In the genomic region with DNA sequence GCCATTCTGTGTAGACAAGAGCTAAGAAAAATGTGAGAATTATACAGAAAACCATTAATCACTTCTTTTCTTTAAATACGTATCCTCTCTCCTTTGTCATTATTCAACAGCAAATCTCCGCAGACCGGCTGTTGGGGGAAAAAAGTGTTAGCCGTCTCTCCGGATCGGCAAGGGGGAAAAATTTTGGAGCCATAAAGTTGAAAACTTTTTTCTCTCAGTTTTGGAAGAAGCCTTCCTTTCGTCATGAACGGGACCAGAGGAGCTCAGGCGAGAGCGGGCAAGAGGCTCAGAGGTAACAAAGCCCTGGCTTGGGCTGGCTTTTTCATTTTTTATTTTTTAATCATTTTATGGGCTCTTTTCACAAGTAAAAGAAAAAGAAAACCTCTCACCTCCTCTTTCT, we compare ENCODE assay signal across 13 mouse cellular contexts. TPM values are rescaled to one million over a fixed set of nuclear protein-coding genes. Genes with fewer than 3 reads are reported as not detected.
DNase-seq lines count a peak whose midpoint lies in the region; ATAC-seq lines count a peak whose summit lies in the region.
"Had no signal": no experiment of that assay in that cellular context is flagged by ENCODE, and none has a peak within 500 bp of the region (broad histone marks: within the 10 kb centered on the region; RNA-seq: fewer than 3 reads in every experiment).

TSS of gene Hoxb3 (plus strand) at position 173 of the 400 bp plus-strand sequence.

- peak within 1 kb of the TSS; percentile 53 for H3K4me3 ChIP-seq in kidney, embryonic 14.5 days (ENCODE audit: low read length)
- H3K4me3 ChIP-seq in embryonic facial prominence, embryonic 10.5 days: 0 out of 2 replicates have a peak within 1 kb of the TSS, but pooled peaks have one; percentile 11
- H3K4me3 ChIP-seq in intestine, embryonic 15.5 days (replicated peaks): peak within 1 kb of the TSS; percentile 20
- no peak within 1 kb of the TSS for H3K4me3 ChIP-seq in forebrain, embryonic 14.5 days (ENCODE audit: low read depth, low read length)
- H3K4me3 ChIP-seq: limb, embryonic 15.5 days; midbrain, embryonic 10.5 days had no signal

- 24% methylated on average over 10 of the region's 10 CpGs for WGBS in kidney, embryonic 14.5 days
- WGBS in embryonic facial prominence, embryonic 10.5 days: 3% methylated on average over 10 of the region's 10 CpGs
- WGBS in intestine, embryonic 15.5 days: 26% methylated on average over 10 of the region's 10 CpGs
- WGBS in forebrain, embryonic 14.5 days: 2% methylated on average over 10 of the region's 10 CpGs

- H3K9me3 ChIP-seq in kidney, embryonic 14.5 days (ENCODE audit: control insufficient read depth, low read length): no peaks in the 10 kb centered on the region
- H3K9me3 ChIP-seq in embryonic facial prominence, embryonic 10.5 days: no peaks in the 10 kb centered on the region
- no peaks in the 10 kb centered on the region for H3K9me3 ChIP-seq in intestine, embryonic 15.5 days
- H3K9me3 ChIP-seq in forebrain, embryonic 14.5 days (replicated peaks; ENCODE audit: control insufficient read depth, low read length): no peaks in the 10 kb centered on the region
- H3K9me3 ChIP-seq: limb, embryonic 15.5 days; midbrain, embryonic 10.5 days had no signal

- peaks cover 74% of the 10 kb centered on the region for H3K4me1 ChIP-seq in kidney, embryonic 14.5 days (ENCODE audit: control insufficient read depth, insufficient read depth, low read length)
- H3K4me1 ChIP-seq in embryonic facial prominence, embryonic 10.5 days: peaks cover 8% of the 10 kb centered on the region
- peaks cover 10% of the 10 kb centered on the region for H3K4me1 ChIP-seq in intestine, embryonic 15.5 days (replicated peaks)
- no peaks in the 10 kb centered on the region for H3K4me1 ChIP-seq in forebrain, embryonic 14.5 days (ENCODE audit: control insufficient read depth, insufficient read depth, low read length)

- peak within 1 kb of the TSS; percentile 99 for H3K9ac ChIP-seq in kidney, embryonic 14.5 days (ENCODE audit: low read depth, low read length)
- H3K9ac ChIP-seq in intestine, embryonic 15.5 days: peak within 1 kb of the TSS; percentile 49
- no peak within 1 kb of the TSS for H3K9ac ChIP-seq in forebrain, embryonic 14.5 days (ENCODE audit: low read length)
- H3K9ac ChIP-seq: limb, embryonic 15.5 days had no signal

- peaks cover 28% of the 10 kb centered on the region for H3K36me3 ChIP-seq in kidney, embryonic 14.5 days (ENCODE audit: control insufficient read depth, insufficient read depth, low read length)
- no peaks in the 10 kb centered on the region for H3K36me3 ChIP-seq in embryonic facial prominence, embryonic 10.5 days (replicated peaks)
- H3K36me3 ChIP-seq in intestine, embryonic 15.5 days: no peaks in the 10 kb centered on the region
- H3K36me3 ChIP-seq in forebrain, embryonic 14.5 days (ENCODE audit: control insufficient read depth, insufficient read depth, low read length): no peaks in the 10 kb centered on the region
- H3K36me3 ChIP-seq: limb, embryonic 15.5 days; midbrain, embryonic 10.5 days had no signal

- H3K27ac ChIP-seq in kidney, embryonic 14.5 days (ENCODE audit: low read depth, low read length): peak within 1 kb of the TSS; percentile 100
- H3K27ac ChIP-seq in embryonic facial prominence, embryonic 10.5 days (replicated peaks): no peak within 1 kb of the TSS
- H3K27ac ChIP-seq in intestine, embryonic 15.5 days: peak within 1 kb of the TSS; percentile 89
- H3K27ac ChIP-seq in forebrain, embryonic 14.5 days (ENCODE audit: low read depth, low read length): no peak within 1 kb of the TSS
- H3K27ac ChIP-seq: limb, embryonic 15.5 days; midbrain, embryonic 10.5 days had no signal

- H3K4me2 ChIP-seq in kidney, embryonic 14.5 days (replicated peaks; ENCODE audit: low read depth, low read length): peak within 1 kb of the TSS; percentile 95
- H3K4me2 ChIP-seq in intestine, embryonic 15.5 days (replicated peaks): peak within 1 kb of the TSS; percentile 81
- no peak within 1 kb of the TSS for H3K4me2 ChIP-seq in forebrain, embryonic 14.5 days (ENCODE audit: low read length)
- H3K4me2 ChIP-seq: limb, embryonic 15.5 days had no signal

- H3K27me3 ChIP-seq in kidney, embryonic 14.5 days (ENCODE audit: control insufficient read depth, insufficient read depth, low read length): no peaks in the 10 kb centered on the region
- H3K27me3 ChIP-seq in embryonic facial prominence, embryonic 10.5 days (replicated peaks; ENCODE audit: low read depth, poor library complexity, severe bottlenecking): peaks cover 100% of the 10 kb centered on the region
- 0 out of 2 replicates have a peak, but pooled peaks cover 2% of the 10 kb centered on the region for H3K27me3 ChIP-seq in intestine, embryonic 15.5 days (replicated peaks)
- H3K27me3 ChIP-seq in forebrain, embryonic 14.5 days (replicated peaks; ENCODE audit: control insufficient read depth, insufficient read depth, low read length): peaks cover 100% of the 10 kb centered on the region

- no peak for DNase-seq in kidney, postnatal 14 days
- DNase-seq in adrenal gland, adult 18-20 months (ENCODE audit: low spot score in 2 of 2): no peak
- DNase-seq in embryonic facial prominence, embryonic 10.5 days (ENCODE audit: low spot score): no peak
- no peak for DNase-seq in frontal cortex, postnatal 14 days (ENCODE audit: low spot score in 2 of 2)
- DNase-seq in forebrain, embryonic 14.5 days (ENCODE audit: low spot score): no peak
- no peak for DNase-seq in ovary, postnatal 10 days (ENCODE audit: low spot score)
- DNase-seq: gastrocnemius, postnatal 14 days; layer of hippocampus, postnatal 36 days had no signal

- no peak for ATAC-seq in kidney, embryonic 14.5 days (ENCODE audit: low FRiP score, low TSS enrichment)
- ATAC-seq in intestine, embryonic 15.5 days: no peak
- no peak for ATAC-seq in forebrain, embryonic 14.5 days

RNA-seq across cellular contexts. Expression of gene Hoxb3, which starts in this region (rescaled TPM):
- 8.2 and 8.6 TPM in 2 replicates for polyA plus RNA-seq in kidney, embryonic 14.5 days (2014; fragmentation: Nextera tagmentation; extraction: Ambion mirVana)
- total RNA-seq in adrenal gland, adult 18-20 months (2021): 10 to 100 TPM; 17.2 to 20.7 TPM
- 0.69 and 3.4 TPM in 2 replicates for polyA plus RNA-seq in embryonic facial prominence, embryonic 10.5 days (2016; fragmentation: Nextera tagmentation; extraction: Ambion mirVana)
- 1.8 and 2.7 TPM in 2 replicates for polyA plus RNA-seq in intestine, embryonic 15.5 days (2015; fragmentation: Nextera tagmentation; extraction: Ambion mirVana)
- not detected in 2 replicates for polyA plus RNA-seq in forebrain, embryonic 14.5 days (2014; fragmentation: Nextera tagmentation; extraction: Ambion mirVana)
- total RNA-seq: layer of hippocampus, postnatal 36 days had no signal
- polyA plus RNA-seq: C2C12; midbrain, embryonic 10.5 days had no signal

Comparison
In these comparisons a context has a peak if more than half of its experiments do, and no peak if none do; other contexts are left out.
1. H3K27ac ChIP-seq: peak in kidney, embryonic 14.5 days (single experiment) and intestine, embryonic 15.5 days (single experiment); none in embryonic facial prominence, embryonic 10.5 days (single experiment) and forebrain, embryonic 14.5 days (single experiment).